Mouse (Mus musculus) gastrocnemius, postnatal 36 days (tissue): ENCODE measurements at regions not wholly inside any gene's neighbourhood (a gene's known extent, or its start where the extent isn't known, plus 50 kb on each side); places are given as distances from the start of the nearest gene placed in this dataset.
A peak's percentile ranks its signal among the peaks of the same experiment; 100 is the strongest.

Experiments used
- DNase-seq, 2 experiments: peaks; one replicate each; pipeline ENCODE4 v3.0.0; 2022
- intact Hi-C: fragments of 180-260 bp; cut with DNase I; formaldehyde crosslinking; loops from one replicate; pipeline ENCODE4 v1.15.1; 2025

DNA sequence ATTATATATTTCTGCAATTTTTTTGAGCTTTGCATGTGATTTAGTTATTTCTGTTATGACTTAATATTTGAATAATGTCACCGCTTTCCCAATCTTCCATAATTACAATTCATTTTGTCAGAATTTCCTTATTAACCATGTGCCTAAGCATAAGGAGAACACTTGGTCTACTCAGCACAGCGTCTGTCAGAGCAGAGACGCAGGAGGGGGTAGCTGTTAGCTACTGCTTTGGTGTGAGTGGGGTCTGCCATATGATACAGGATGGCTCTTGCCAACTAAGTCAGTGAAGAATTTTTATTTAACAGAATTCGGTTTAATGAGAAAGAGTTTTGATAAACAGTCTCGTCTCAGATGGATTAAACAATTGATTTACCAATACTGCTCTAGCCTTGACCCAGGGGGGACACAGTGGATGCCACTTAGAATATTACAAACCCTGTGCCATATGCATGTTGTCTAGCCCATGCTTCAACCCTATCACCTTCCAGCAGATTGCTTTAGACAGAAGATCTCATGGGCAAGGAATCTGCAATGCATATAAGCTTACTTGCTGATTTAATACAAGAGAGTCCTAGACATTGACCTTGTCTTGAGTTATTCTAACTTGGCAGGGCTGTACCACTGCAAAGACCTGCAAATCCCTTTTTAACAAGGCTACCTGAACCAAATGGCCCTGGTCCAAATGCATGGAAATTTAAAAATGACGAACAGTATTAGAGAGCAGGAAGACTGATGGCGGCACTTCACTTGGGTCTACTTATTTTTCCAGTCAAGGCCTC is 434.9 kb downstream of the Rnf144b start:
- intact Hi-C loops, result no loop called here
- DNase-seq, result no peak

GRCm38 (mm10) chr13:47562836-47563235 is 440.4 kb downstream of the Rnf144b start:
- no peak for DNase-seq
- intact Hi-C loops, result no loop called here

- DNase-seq, result no peak
- intact Hi-C loops, result no loop called here
Observed at GRCm38 (mm10) chr13:47576516-47576915, 454.1 kb downstream of the Rnf144b start.

- DNase-seq, result no peak
- intact Hi-C loops, result no loop called here
Observed at GRCm38 (mm10) chr13:47580144-47580543, 457.7 kb downstream of the Rnf144b start.

GRCm38 (mm10) chr13:47585158-47585557 is 462.7 kb downstream of the Rnf144b start:
- intact Hi-C loops, result no loop called here
- DNase-seq, result no peak

DNA sequence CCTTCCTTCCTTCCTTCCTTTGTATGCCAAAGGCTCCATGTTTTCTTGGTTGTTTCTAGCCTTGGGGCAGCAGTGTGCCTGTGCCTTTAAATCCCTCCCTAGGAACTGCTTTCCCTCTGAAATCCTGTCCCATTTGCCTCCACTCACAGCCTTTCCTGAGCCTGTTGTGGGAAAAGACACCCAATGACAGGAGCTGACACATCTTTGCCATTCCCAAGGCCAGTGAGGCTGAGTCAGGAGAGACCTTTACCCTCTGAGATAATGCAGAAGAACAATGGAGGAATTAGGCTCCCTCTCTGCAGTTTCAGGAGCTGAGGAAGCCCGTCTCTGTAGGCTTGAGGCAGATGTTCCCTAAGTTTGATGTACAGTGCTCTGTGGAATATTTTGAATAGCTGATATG is 480.2 kb downstream of the Rnf144b start:
- intact Hi-C loops, result no loop called here
- DNase-seq, result no peak

DNA sequence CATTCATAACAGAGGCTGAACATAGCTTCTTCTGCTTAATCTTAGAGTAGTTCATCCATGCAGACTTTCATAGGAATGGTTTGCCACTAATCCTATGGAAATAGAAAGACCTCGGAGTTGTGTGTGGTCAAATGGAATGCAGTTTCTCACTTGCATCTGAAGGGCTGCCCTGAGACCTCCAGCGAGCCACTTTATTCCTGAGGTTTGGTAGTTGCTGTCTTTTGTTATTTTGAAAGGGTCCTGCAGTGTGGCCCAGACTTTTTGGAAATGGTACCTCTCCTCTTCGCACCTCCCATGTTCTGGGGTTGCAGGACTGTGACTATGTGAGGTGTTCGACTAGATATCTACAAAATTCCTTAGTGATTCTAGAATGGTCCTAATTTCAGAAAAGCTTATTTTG is 489.0 kb downstream of the Rnf144b start:
- no peak for DNase-seq
- intact Hi-C loops, result no loop called here

DNA sequence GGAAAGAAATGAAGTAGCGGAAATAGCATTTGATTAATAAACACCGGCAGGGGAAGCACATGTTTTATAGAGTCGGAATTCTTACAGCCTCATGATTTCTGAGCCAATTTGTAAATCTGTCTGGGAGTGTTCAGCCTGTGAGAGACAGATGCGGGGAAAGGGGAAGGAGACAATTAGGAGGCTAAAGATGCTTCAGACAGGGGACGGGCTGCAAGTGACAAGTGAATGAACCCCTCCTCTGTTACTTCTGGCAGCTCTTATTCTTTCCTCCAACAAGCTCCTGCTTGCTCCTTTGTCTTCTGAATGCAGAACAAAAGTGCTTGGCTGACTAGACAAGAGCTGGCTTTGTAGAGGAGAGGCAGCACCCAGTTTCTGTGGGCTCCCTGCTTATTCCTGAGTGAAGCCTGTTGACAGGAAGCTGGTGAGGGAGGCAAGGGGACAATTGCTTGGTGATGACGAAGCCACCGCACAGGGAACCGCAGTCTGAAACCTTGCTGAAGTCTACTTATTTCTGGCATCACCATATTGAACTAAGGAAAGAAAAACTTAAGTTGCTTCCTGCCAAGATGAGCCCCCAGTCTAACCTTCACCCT is 514.2 kb downstream of the Rnf144b start:
- intact Hi-C loops, result no loop called here
- DNase-seq, result no peak

- intact Hi-C loops, result no loop called here
- no peak for DNase-seq
Observed at GRCm38 (mm10) chr13:47642341-47642740, 519.9 kb downstream of the Rnf144b start.

DNA sequence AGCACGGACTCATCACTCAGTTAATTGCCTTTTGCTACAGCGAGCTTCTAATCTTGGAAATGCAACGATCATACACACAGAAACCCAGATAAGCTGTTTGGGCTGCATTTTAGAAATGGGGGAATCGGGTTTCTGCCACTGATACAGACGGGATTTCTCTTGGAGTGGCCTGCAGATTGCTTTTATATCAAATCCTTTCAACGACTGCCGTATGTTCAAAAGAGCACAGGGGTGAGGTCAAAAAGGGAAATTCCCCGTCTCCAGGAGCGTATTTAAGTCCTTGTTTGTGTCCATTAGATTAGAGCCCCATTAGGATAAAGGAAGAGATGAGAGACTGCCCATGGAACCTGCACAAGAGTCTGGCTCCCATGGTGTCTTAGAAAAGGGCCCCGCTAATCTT is 522.6 kb downstream of the Rnf144b start:
- intact Hi-C loops, result no loop called here
- DNase-seq, result no peak

DNA sequence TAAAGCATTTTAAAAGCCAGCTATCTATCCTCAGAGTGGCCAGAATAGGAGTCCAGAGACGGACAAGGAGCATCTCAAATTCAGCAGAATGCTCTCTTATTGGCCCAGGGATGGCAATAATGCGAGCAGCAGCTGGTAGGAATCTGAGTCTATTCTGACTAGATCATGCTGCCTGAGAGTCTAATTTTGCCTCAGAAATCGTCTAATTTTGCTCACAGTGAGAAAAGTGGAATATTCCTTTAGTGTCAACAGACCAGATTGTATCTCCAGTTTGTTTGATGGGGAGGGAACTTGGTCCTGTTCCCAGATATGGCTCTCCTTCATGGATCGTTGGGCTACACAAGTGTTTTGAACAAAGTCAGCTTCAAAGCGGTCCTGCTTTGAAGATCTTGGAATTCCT is 525.2 kb downstream of the Rnf144b start:
- intact Hi-C loops, result no loop called here
- no peak for DNase-seq

GRCm38 (mm10) chr13:47650093-47650492 is 527.6 kb downstream of the Rnf144b start:
- DNase-seq, result no peak
- intact Hi-C loops, result no loop called here

GRCm38 (mm10) chr13:47666470-47666869 is 544.0 kb downstream of the Rnf144b start:
- DNase-seq, result no peak
- intact Hi-C loops, result loop anchor here (5.0 to 10.0 kb wide), 3 partner anchors 171 to 796 kb away; no protein-coding TSS in a partner anchor

- peak; percentile 76 to 80 for DNase-seq
- intact Hi-C loops, result loop anchor here (5.0 to 10.0 kb wide), 3 partner anchors 170 to 795 kb away; no protein-coding TSS in a partner anchor
Observed at GRCm38 (mm10) chr13:47666956-47667701, 544.7 kb downstream of the Rnf144b start.

- no peak for DNase-seq
- intact Hi-C loops, result no loop called here
Observed at GRCm38 (mm10) chr13:47688131-47688530, 565.7 kb downstream of the Rnf144b start.

GRCm38 (mm10) chr13:47693815-47694214 is 567.2 kb upstream of the Id4 start:
- intact Hi-C loops, result no loop called here
- DNase-seq, result no peak

- intact Hi-C loops, result no loop called here
- no peak for DNase-seq
Observed at GRCm38 (mm10) chr13:47695877-47696276, 565.2 kb upstream of the Id4 start.

DNA sequence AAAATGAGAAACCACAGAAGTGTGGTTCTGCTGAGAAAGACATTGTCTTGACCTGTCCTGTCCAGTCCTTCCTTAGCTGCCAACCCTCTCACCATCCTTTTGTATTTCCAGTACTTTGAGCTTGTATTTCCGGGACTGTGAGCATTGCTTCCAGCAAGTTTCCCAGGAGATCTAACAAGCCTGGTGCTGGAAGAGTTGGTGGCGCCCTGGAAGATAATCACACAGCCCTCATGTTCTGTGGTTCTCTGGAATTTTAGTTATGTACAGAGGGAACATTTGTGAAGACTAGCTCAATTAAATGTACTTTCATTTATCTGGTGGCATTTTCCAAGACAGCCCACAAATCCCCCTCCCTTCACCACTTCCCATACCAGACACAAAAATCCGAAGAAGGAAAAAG is 560.5 kb upstream of the Id4 start:
- DNase-seq, result no peak
- intact Hi-C loops, result no loop called here

- DNase-seq, result no peak
- intact Hi-C loops, result no loop called here
Observed at GRCm38 (mm10) chr13:47707961-47708609, 552.9 kb upstream of the Id4 start.

GRCm38 (mm10) chr13:47709323-47709722 is 551.7 kb upstream of the Id4 start:
- intact Hi-C loops, result no loop called here
- no peak for DNase-seq

GRCm38 (mm10) chr13:47712507-47712906 is 548.5 kb upstream of the Id4 start:
- intact Hi-C loops, result no loop called here
- no peak for DNase-seq
